Mouse (Mus musculus) hindbrain, embryonic 16.5 days (tissue): Measurements from ENCODE around the gene Lyrm9. TPM values are rescaled to one million over a fixed set of nuclear protein-coding genes. Genes with fewer than 3 reads are reported as not detected.

Experiments used
- ATAC-seq: fragments of 200-750 bp; cut with Nextera tagmentation; 2 replicates; pipeline ENCODE4 v1.8.0; 2017; ENCODE audit warnings: moderate TSS enrichment, moderate library complexity
- H3K27ac ChIP-seq: fragments of 300-500 bp; sonication (generic); 2 replicates; pipeline ENCODE4 v1.5.1; 2014; ENCODE audit warnings: low read depth, mild to moderate bottlenecking, control low read depth, low read length, moderate library complexity
- H3K27me3 ChIP-seq: fragments of 300-500 bp; sonication (generic); replicated peaks from 2 replicates; pipeline ENCODE4 v1.6.1; 2014; ENCODE audit warnings: low read length; ENCODE audit not compliant: control insufficient read depth, insufficient read depth
- H3K36me3 ChIP-seq: fragments of 300-500 bp; sonication (generic); 2 replicates; pipeline ENCODE4 v1.6.1; 2014; ENCODE audit warnings: mild to moderate bottlenecking, low read length, moderate library complexity, mixed read lengths; ENCODE audit not compliant: control insufficient read depth, insufficient read depth
- H3K4me1 ChIP-seq: fragments of 300-500 bp; sonication (generic); 2 replicates; pipeline ENCODE4 v1.6.1; 2014; ENCODE audit warnings: low read depth, low read length; ENCODE audit not compliant: control insufficient read depth, insufficient read depth
- H3K4me2 ChIP-seq: fragments of 300-500 bp; sonication (generic); 2 replicates; pipeline ENCODE4 v1.6.1; 2014; ENCODE audit warnings: mild to moderate bottlenecking, low read length, control low read depth, moderate library complexity
- H3K4me3 ChIP-seq: fragments of 300-500 bp; sonication (generic); 2 replicates; pipeline ENCODE4 v1.5.1; 2014; ENCODE audit warnings: mild to moderate bottlenecking, low read length, control low read depth, moderate library complexity
- H3K9ac ChIP-seq: fragments of 300-500 bp; sonication (generic); 2 replicates; pipeline ENCODE4 v1.6.1; 2014; ENCODE audit warnings: low read depth, mild to moderate bottlenecking, control low read depth, low read length, moderate library complexity
- H3K9me3 ChIP-seq: fragments of 300-500 bp; sonication (generic); 2 replicates; pipeline ENCODE4 v1.6.1; 2014; ENCODE audit warnings: mild to moderate bottlenecking, low read length, moderate library complexity; ENCODE audit not compliant: control insufficient read depth
- WGBS: fragments of 180-500 bp; shearing (Covaris S2); extraction: QIAGEN DNeasy Blood & Tissue Kit; methylation state at CpG from one replicate; pipeline ENCODE4 v1.1.7; 2014; 5-methylcytosine and 5-hydroxymethylcytosine counted together
- polyA plus RNA-seq: library from polyadenylated mRNA; unstranded; fragments of >200 nt; fragmentation: Nextera tagmentation; extraction: Ambion mirVana; gene quantifications from 2 replicates; pipeline ENCODE4 v1.2.1, GENCODE M21; 2015

The Lyrm9 gene
- polyA plus RNA-seq, 1 experiment from 2014 or later: 48.4 TPM

- no peaks in the 10 kb centered on the region for H3K4me1 ChIP-seq
- no peak overlapping the region for H3K27ac ChIP-seq
- H3K4me3 ChIP-seq: no peak overlapping the region
- H3K9me3 ChIP-seq: peaks cover 5% of the 10 kb centered on the region
- WGBS: 42% methylated on average over 2 of the region's 2 CpGs
- H3K27me3 ChIP-seq: no peaks in the 10 kb centered on the region
- H3K4me2 ChIP-seq: no peak overlapping the region
- H3K36me3 ChIP-seq: no peaks in the 10 kb centered on the region
- H3K9ac ChIP-seq: no peak overlapping the region
- ATAC-seq: no peak
Observed at GRCm38 (mm10) chr11:78872782-78873181, 46.4 kb downstream of the Lyrm9 start.

GRCm38 (mm10) chr11:78879727-78880126 is 53.3 kb downstream of the Lyrm9 start:
- Histone ChIP-seq H3K9ac (no peak overlapping the region), H3K27me3 (no peaks in the 10 kb centered on the region), H3K4me1 (no peaks in the 10 kb centered on the region), H3K36me3 (no peaks in the 10 kb centered on the region), H3K9me3 (peaks cover 5% of the 10 kb centered on the region), H3K27ac (no peak overlapping the region), H3K4me2 (no peak overlapping the region), H3K4me3 (no peak overlapping the region)
- 97% methylated on average over 3 of the region's 3 CpGs for WGBS
- no peak for ATAC-seq

- Histone ChIP-seq H3K9me3 (no peaks in the 10 kb centered on the region), H3K27me3 (no peaks in the 10 kb centered on the region), H3K27ac (peak overlapping the region; percentile 79), H3K4me3 (no peak overlapping the region), H3K4me1 (peaks cover 15% of the 10 kb centered on the region), H3K36me3 (no peaks in the 10 kb centered on the region), H3K4me2 (peak overlapping the region; percentile 12; the same call in 1 of the 2 replicates), H3K9ac (no peak overlapping the region)
- ATAC-seq: peak; percentile 30; the same call in 1 of the 2 replicates
- WGBS: 23% methylated on average over 1 of the region's 1 CpGs
Observed at GRCm38 (mm10) chr11:78886693-78887092, 60.3 kb downstream of the Lyrm9 start.

- Histone ChIP-seq H3K36me3 (no peaks in the 10 kb centered on the region), H3K4me3 (no peak overlapping the region), H3K4me2 (peak overlapping the region; percentile 35), H3K4me1 (peaks cover 15% of the 10 kb centered on the region), H3K9ac (peak overlapping the region; percentile 43; the same call in 1 of the 2 replicates), H3K9me3 (no peaks in the 10 kb centered on the region), H3K27me3 (no peaks in the 10 kb centered on the region), H3K27ac (peak overlapping the region; percentile 79)
- WGBS: 23% methylated on average over 8 of the region's 9 CpGs
- ATAC-seq: peak; percentile 94
Observed at GRCm38 (mm10) chr11:78887102-78887971, 61.0 kb downstream of the Lyrm9 start.

GRCm38 (mm10) chr11:78889156-78889555 is 62.8 kb downstream of the Lyrm9 start:
- Histone ChIP-seq H3K27ac (no peak overlapping the region), H3K9me3 (no peaks in the 10 kb centered on the region), H3K4me2 (no peak overlapping the region), H3K4me1 (peaks cover 15% of the 10 kb centered on the region), H3K27me3 (no peaks in the 10 kb centered on the region), H3K36me3 (no peaks in the 10 kb centered on the region), H3K9ac (no peak overlapping the region), H3K4me3 (no peak overlapping the region)
- 84% methylated on average over 4 of the region's 4 CpGs for WGBS
- ATAC-seq: no peak

Other genes with a start within 250 kb of the Lyrm9 start
- 19.4 and 20.7 TPM in 2 replicates for gene Nlk, start 129.2 kb upstream of the Lyrm9 start, polyA plus RNA-seq
- 29.0 and 29.6 TPM in 2 replicates for gene Ccnq, start 74.9 kb upstream of the Lyrm9 start, polyA plus RNA-seq
- gene Nos2, start 94.2 kb downstream of the Lyrm9 start, polyA plus RNA-seq: 0.96 and 1.2 TPM in 2 replicates
- 14.7 and 18.3 TPM in 2 replicates for gene Lgals9, start 158.4 kb downstream of the Lyrm9 start, polyA plus RNA-seq